Mouse (Mus musculus): ENCODE measurements around the gene Tsr1. TPM values are rescaled to one million over a fixed set of nuclear protein-coding genes. Genes with fewer than 3 reads are reported as not detected.

Gene Tsr1
- total RNA-seq, 2 experiments from 2014 or later = 29.6 to 33.0 TPM

GRCm38 (mm10) chr11:74895980-74896900, 1.6 kb upstream of the Tsr1 start:
- intact Hi-C loops (cut with DNase I) = no loop called here
- peak; percentile 62 to 70 for DNase-seq (ENCODE audit: low spot score in 2 of 2)

GRCm38 (mm10) chr11:74896901-74897677, 782 bp upstream of the Tsr1 start, which contains the start of gene Sgsm2:
Sgsm2 (minus strand) TSS chr11:74897060.
- peak; percentile 59 to 69 for DNase-seq (ENCODE audit: low spot score in 2 of 2)
- intact Hi-C loops (cut with DNase I) = no loop called here

GRCm38 (mm10) chr11:74898517-74898827, 601 bp downstream of the Tsr1 start:
- intact Hi-C loops (cut with DNase I) = no loop called here
- DNase-seq (ENCODE audit: low spot score in 2 of 2) = no peak

GRCm38 (mm10) chr11:74901555-74901954, 3.7 kb downstream of the Tsr1 start:
- DNase-seq (ENCODE audit: low spot score in 2 of 2) = no peak
- intact Hi-C loops (cut with DNase I) = no loop called here

- intact Hi-C loops (cut with DNase I) = no loop called here
- no peak for DNase-seq (ENCODE audit: low spot score in 2 of 2)
Measured at GRCm38 (mm10) chr11:74902416-74902815, 4.5 kb downstream of the Tsr1 start.

- intact Hi-C loops (cut with DNase I) = no loop called here
- DNase-seq (ENCODE audit: low spot score in 2 of 2) = no peak
Measured at GRCm38 (mm10) chr11:74907850-74908249, 10.0 kb downstream of the Tsr1 start.

GRCm38 (mm10) chr11:74908618-74909399, 10.9 kb downstream of the Tsr1 start:
- intact Hi-C loops (cut with DNase I) = no loop called here
- DNase-seq (ENCODE audit: low spot score in 2 of 2) = no peak

- no peak for DNase-seq (ENCODE audit: low spot score in 2 of 2)
Measured at GRCm38 (mm10) chr11:74909978-74910377, 12.1 kb downstream of the Tsr1 start.

GRCm38 (mm10) chr11:74912492-74912891, 14.6 kb downstream of the Tsr1 start:
- no peak for DNase-seq (ENCODE audit: low spot score in 2 of 2)
- intact Hi-C loops (cut with DNase I) = no loop called here

More at GRCm38 (mm10) chr11:74909978-74910377, 12.1 kb downstream of the Tsr1 start:
- intact Hi-C loops (cut with DNase I) = no loop called here

- intact Hi-C loops (cut with DNase I) = no loop called here
- no peak for DNase-seq (ENCODE audit: low spot score in 2 of 2)
Measured at GRCm38 (mm10) chr11:74919249-74919648, 21.4 kb downstream of the Tsr1 start.

- peak in 1 of 2 experiments; percentile 35 for DNase-seq (ENCODE audit: low spot score in 2 of 2)
- intact Hi-C loops (cut with DNase I) = no loop called here
Measured at GRCm38 (mm10) chr11:74924149-74924548, 26.3 kb downstream of the Tsr1 start.

- intact Hi-C loops (cut with DNase I) = no loop called here
- DNase-seq (ENCODE audit: low spot score in 2 of 2) = peak; percentile 94 to 95
Measured at GRCm38 (mm10) chr11:74925577-74926387, 27.9 kb downstream of the Tsr1 start, which contains the start of the genes Smg6 and Srr. Smg6 (plus strand) TSS chr11:74925823. Srr (minus strand) TSS chr11:74925948.

GRCm38 (mm10) chr11:74926388-74927005, 28.6 kb downstream of the Tsr1 start:
- intact Hi-C loops (cut with DNase I) = no loop called here
- peak in 1 of 2 experiments; percentile 26 for DNase-seq (ENCODE audit: low spot score in 2 of 2)

- intact Hi-C loops (cut with DNase I) = no loop called here
- DNase-seq (ENCODE audit: low spot score in 2 of 2) = no peak
Measured at GRCm38 (mm10) chr11:74927236-74927725, 29.4 kb downstream of the Tsr1 start.

- DNase-seq (ENCODE audit: low spot score in 2 of 2) = no peak
- intact Hi-C loops (cut with DNase I) = no loop called here
Measured at GRCm38 (mm10) chr11:74929111-74929510, 31.2 kb downstream of the Tsr1 start.

- no peak for DNase-seq (ENCODE audit: low spot score in 2 of 2)
- intact Hi-C loops (cut with DNase I) = no loop called here
Measured at GRCm38 (mm10) chr11:74930391-74930790, 32.5 kb downstream of the Tsr1 start.

GRCm38 (mm10) chr11:74946348-74946747, 48.5 kb downstream of the Tsr1 start:
- peak; percentile 30 to 72 for DNase-seq (ENCODE audit: low spot score in 2 of 2)
- intact Hi-C loops (cut with DNase I) = loop anchor here (1.0 to 10.0 kb wide), 2 partner anchors 224 to 348 kb away; no protein-coding TSS in a partner anchor

- intact Hi-C loops (cut with DNase I) = no loop called here
- no peak for DNase-seq (ENCODE audit: low spot score in 2 of 2)
Measured at GRCm38 (mm10) chr11:74954901-74955300, 57.0 kb downstream of the Tsr1 start.
